9 mouse cellular contexts compared by ENCODE assay signal in genomic region chr1:61376417-61376816, GRCm38 (mm10).
DNase-seq lines count a peak whose midpoint lies in the region; ATAC-seq lines count a peak whose summit lies in the region.
"Had no signal": no experiment of that assay in that cellular context is flagged by ENCODE, and none has a peak within 500 bp of the region (broad histone marks: within the 10 kb centered on the region; RNA-seq: fewer than 3 reads in every experiment).

No protein-coding gene starts in this region.

- no peak overlapping the region for H3K27ac ChIP-seq in heart, embryonic 15.5 days
- no peak overlapping the region for H3K27ac ChIP-seq in liver, embryonic 11.5 days (ENCODE audit: low read depth, low read length)
- H3K27ac ChIP-seq in midbrain, embryonic 13.5 days = no peak overlapping the region
- H3K27ac ChIP-seq: midbrain, embryonic 12.5 days had no signal

- intact Hi-C loops in heart, postnatal 25 days (cut with DNase I) = loop anchor here (1.0 to 10.0 kb wide), 5 partner anchors 79 to 1588 kb away; no protein-coding TSS in a partner anchor

- no peaks in the 10 kb centered on the region for H3K9me3 ChIP-seq in heart, embryonic 15.5 days (replicated peaks)
- H3K9me3 ChIP-seq in liver, embryonic 11.5 days (ENCODE audit: control insufficient read depth, low read length) = no peaks in the 10 kb centered on the region
- no peaks in the 10 kb centered on the region for H3K9me3 ChIP-seq in midbrain, embryonic 13.5 days

- no peaks in the 10 kb centered on the region for H3K27me3 ChIP-seq in heart, embryonic 15.5 days
- H3K27me3 ChIP-seq in liver, embryonic 11.5 days (replicated peaks; ENCODE audit: control insufficient read depth, insufficient read depth, low read length) = no peaks in the 10 kb centered on the region
- peaks cover 3% of the 10 kb centered on the region; the same call in 1 of the 2 replicates for H3K27me3 ChIP-seq in midbrain, embryonic 13.5 days
- H3K27me3 ChIP-seq: midbrain, embryonic 12.5 days had no signal

- H3K4me2 ChIP-seq in heart, embryonic 15.5 days = peak overlapping the region; percentile 51; the same call in 1 of the 2 replicates
- H3K4me2 ChIP-seq in liver, embryonic 11.5 days = peak overlapping the region; percentile 61
- H3K4me2 ChIP-seq in midbrain, embryonic 13.5 days (replicated peaks) = no peak overlapping the region
- H3K4me2 ChIP-seq: midbrain, embryonic 12.5 days had no signal

- H3K36me3 ChIP-seq in heart, embryonic 15.5 days = no peaks in the 10 kb centered on the region
- H3K36me3 ChIP-seq in liver, embryonic 11.5 days (ENCODE audit: control insufficient read depth, insufficient read depth, low read length) = no peaks in the 10 kb centered on the region
- H3K36me3 ChIP-seq in midbrain, embryonic 13.5 days = no peaks in the 10 kb centered on the region
- H3K36me3 ChIP-seq: midbrain, embryonic 12.5 days had no signal

- no peak overlapping the region for H3K9ac ChIP-seq in heart, embryonic 15.5 days
- H3K9ac ChIP-seq in liver, embryonic 11.5 days (ENCODE audit: low read depth, low read length) = no peak overlapping the region
- H3K9ac ChIP-seq in midbrain, embryonic 13.5 days (replicated peaks) = no peak overlapping the region
- H3K9ac ChIP-seq: midbrain, embryonic 12.5 days had no signal

- H3K4me1 ChIP-seq in heart, embryonic 15.5 days (replicated peaks) = peaks cover 12% of the 10 kb centered on the region
- H3K4me1 ChIP-seq in liver, embryonic 11.5 days (replicated peaks; ENCODE audit: control insufficient read depth, insufficient read depth, low read length) = peaks cover 2% of the 10 kb centered on the region
- H3K4me1 ChIP-seq in midbrain, embryonic 13.5 days (replicated peaks) = peaks cover 11% of the 10 kb centered on the region

- ATAC-seq in heart, embryonic 15.5 days (replicated peaks; ENCODE audit: insufficient number of reproducible peaks, insufficient read depth, low FRiP score, low read depth) = no peak
- peak; percentile 62 for ATAC-seq in liver, embryonic 11.5 days (replicated peaks; ENCODE audit: low FRiP score)
- no peak for ATAC-seq in midbrain, embryonic 13.5 days

- no peak overlapping the region for H3K4me3 ChIP-seq in heart, embryonic 15.5 days
- H3K4me3 ChIP-seq in liver, embryonic 11.5 days (ENCODE audit: low read depth, low read length) = no peak overlapping the region
- no peak overlapping the region for H3K4me3 ChIP-seq in midbrain, embryonic 13.5 days (replicated peaks)
- H3K4me3 ChIP-seq: midbrain, embryonic 12.5 days had no signal

- DNase-seq in heart, postnatal 25 days (ENCODE audit: low spot score) = no peak
- peak; percentile 12 for DNase-seq in thymus, postnatal 14 days
- DNase-seq in thymus, adult 18-20 months = no peak
- no peak for DNase-seq in liver, embryonic 11.5 days (ENCODE audit: low spot score)
- no peak for DNase-seq in frontal cortex, postnatal 14 days (ENCODE audit: low spot score in 2 of 2)
- no peak for DNase-seq in kidney, adult 9 months

- 43% methylated on average over 4 of the region's 4 CpGs for WGBS in heart, embryonic 15.5 days
- 51% methylated on average over 4 of the region's 4 CpGs for whole genome bisulfite sequencing in liver, embryonic 11.5 days
- 59% methylated on average over 4 of the region's 4 CpGs for WGBS in midbrain, embryonic 13.5 days
